Comparison of ENCODE assay signal across 15 mouse cellular contexts in genomic region chr7:25271651-25272444, GRCm38 (mm10). TPM values are rescaled to one million over a fixed set of nuclear protein-coding genes. Genes with fewer than 3 reads are reported as not detected.
DNase-seq lines count a peak whose midpoint lies in the region; ATAC-seq and TF ChIP-seq lines count a peak whose summit lies in the region.
"Had no signal": no experiment of that assay in that cellular context is flagged by ENCODE, and none has a peak within 500 bp of the region (broad histone marks: within the 10 kb centered on the region; RNA-seq: fewer than 3 reads in every experiment).

No protein-coding gene starts in this region.

- no peak for TF ChIP-seq CTCF in liver, postnatal 0 days (IDR thresholded peaks at IDR 0.05; ENCODE audit: low read depth)

- peaks cover 29% of the 10 kb centered on the region for H3K36me3 ChIP-seq in kidney, embryonic 14.5 days (ENCODE audit: control insufficient read depth, insufficient read depth, low read length)
- peaks cover 20% of the 10 kb centered on the region for H3K36me3 ChIP-seq in liver, postnatal 0 days (replicated peaks; ENCODE audit: insufficient read depth, low read length)

- no peak for DNase-seq in kidney, adult 8-10 months
- DNase-seq in spleen, postnatal 10 days (ENCODE audit: low spot score in 2 of 2), result peak; percentile 14 to 23
- DNase-seq in spleen, postnatal 36 days (ENCODE audit: low spot score in 2 of 2), result no peak
- DNase-seq in cerebellum, adult 9-11 months, result peak; percentile 67
- DNase-seq in liver, postnatal 0 days, result peak; percentile 15
- no peak for DNase-seq in adrenal gland, postnatal 4 days (ENCODE audit: low spot score in 2 of 2)
- DNase-seq: gastrocnemius, postnatal 25 days had no signal

- H3K4me2 ChIP-seq in kidney, embryonic 14.5 days (replicated peaks; ENCODE audit: low read depth, low read length), result no peak overlapping the region
- H3K4me2 ChIP-seq in liver, postnatal 0 days (ENCODE audit: low read depth, low read length), result no peak overlapping the region
- H3K4me2 ChIP-seq: limb, embryonic 15.5 days; stomach, embryonic 15.5 days had no signal

- no peaks in the 10 kb centered on the region for H3K27me3 ChIP-seq in kidney, embryonic 14.5 days (ENCODE audit: control insufficient read depth, insufficient read depth, low read length)
- H3K27me3 ChIP-seq in liver, postnatal 0 days (ENCODE audit: insufficient read depth, low read length), result no peaks in the 10 kb centered on the region
- H3K27me3 ChIP-seq: limb, embryonic 15.5 days; stomach, embryonic 15.5 days had no signal

- no peak for TF ChIP-seq EP300 in liver, postnatal 0 days (IDR thresholded peaks at IDR 0.05; ENCODE audit: low read depth)

- H3K4me1 ChIP-seq in kidney, embryonic 14.5 days (ENCODE audit: control insufficient read depth, insufficient read depth, low read length), result peaks cover 26% of the 10 kb centered on the region
- H3K4me1 ChIP-seq in liver, postnatal 0 days (ENCODE audit: insufficient read depth), result peaks cover 48% of the 10 kb centered on the region

- no peaks in the 10 kb centered on the region for H3K9me3 ChIP-seq in kidney, embryonic 14.5 days (ENCODE audit: control insufficient read depth, low read length)
- H3K9me3 ChIP-seq in liver, postnatal 0 days (ENCODE audit: low read length), result no peaks in the 10 kb centered on the region
- H3K9me3 ChIP-seq: limb, embryonic 15.5 days; stomach, embryonic 15.5 days had no signal

- no peak overlapping the region for H3K27ac ChIP-seq in kidney, embryonic 14.5 days (ENCODE audit: low read depth, low read length)
- no peak overlapping the region for H3K27ac ChIP-seq in liver, postnatal 0 days (ENCODE audit: low read depth)
- H3K27ac ChIP-seq: limb, embryonic 15.5 days; stomach, embryonic 15.5 days had no signal

- H3K4me3 ChIP-seq in kidney, embryonic 14.5 days (ENCODE audit: low read length), result no peak overlapping the region
- no peak overlapping the region for H3K4me3 ChIP-seq in liver, postnatal 0 days (ENCODE audit: low read depth, low read length)
- H3K4me3 ChIP-seq: limb, embryonic 15.5 days; stomach, embryonic 15.5 days had no signal

- ATAC-seq in kidney, embryonic 14.5 days (ENCODE audit: low FRiP score, low TSS enrichment), result no peak
- no peak for ATAC-seq in liver, postnatal 0 days
- no peak for ATAC-seq in activated CD4-positive, CD25-positive, alpha-beta regulatory T cell, adult 4 months
- ATAC-seq: intestine, postnatal 0 days had no signal

- WGBS in kidney, embryonic 14.5 days, result 88% methylated on average over 30 of the region's 30 CpGs
- 95% methylated on average over 28 of the region's 30 CpGs for WGBS in liver, postnatal 0 days (ENCODE audit: insufficient replicate concordance)

- H3K9ac ChIP-seq in kidney, embryonic 14.5 days (ENCODE audit: low read depth, low read length), result peak overlapping the region; percentile 2; the same call in 1 of the 2 replicates
- no peak overlapping the region for H3K9ac ChIP-seq in liver, postnatal 0 days (replicated peaks)
- H3K9ac ChIP-seq: limb, embryonic 15.5 days; stomach, embryonic 15.5 days had no signal

RNA-seq across cellular contexts. Expression of gene Cic, which starts 4.3 kb away (rescaled TPM):
- 36.0 and 47.2 TPM in 2 replicates for polyA plus RNA-seq in kidney, embryonic 14.5 days (2014; fragmentation: Nextera tagmentation; extraction: Ambion mirVana)
- polyA plus RNA-seq in liver, postnatal 0 days (2015; fragmentation: Nextera tagmentation; extraction: Ambion mirVana), result 8.9 and 9.7 TPM in 2 replicates
- 100 to 1,000 TPM; 162 to 174 TPM for total RNA-seq in adrenal gland, postnatal 4 days (2021)
- polyA plus RNA-seq in activated CD4-positive, CD25-positive, alpha-beta regulatory T cell, adult 4 months (2017; shearing (Covaris generic)), result 10 to 100 TPM; 23.2 to 26.0 TPM

RNA-seq across cellular contexts. Expression of gene Erf, which starts 21.3 kb away (rescaled TPM):
- polyA plus RNA-seq in kidney, embryonic 14.5 days (2014; fragmentation: Nextera tagmentation; extraction: Ambion mirVana), result 22.4 and 28.8 TPM in 2 replicates
- 4.6 and 5.2 TPM in 2 replicates for polyA plus RNA-seq in liver, postnatal 0 days (2015; fragmentation: Nextera tagmentation; extraction: Ambion mirVana)
- 10 to 100 TPM; 47.5 to 50.4 TPM for total RNA-seq in adrenal gland, postnatal 4 days (2021)
- polyA plus RNA-seq in activated CD4-positive, CD25-positive, alpha-beta regulatory T cell, adult 4 months (2017; shearing (Covaris generic)), result under 1 TPM; 0.28 to 0.38 TPM

RNA-seq across cellular contexts. Expression of gene Pafah1b3, which starts 25.9 kb away (rescaled TPM):
- polyA plus RNA-seq in kidney, embryonic 14.5 days (2014; fragmentation: Nextera tagmentation; extraction: Ambion mirVana), result 199 and 245 TPM in 2 replicates
- 23.4 and 25.4 TPM in 2 replicates for polyA plus RNA-seq in liver, postnatal 0 days (2015; fragmentation: Nextera tagmentation; extraction: Ambion mirVana)
- total RNA-seq in adrenal gland, postnatal 4 days (2021), result 10 to 100 TPM; 62.9 to 70.0 TPM
- 10 to 100 TPM; 16.8 to 30.7 TPM for polyA plus RNA-seq in activated CD4-positive, CD25-positive, alpha-beta regulatory T cell, adult 4 months (2017; shearing (Covaris generic))

RNA-seq across cellular contexts. Expression of gene Prr19, which starts 29.4 kb away (rescaled TPM):
- polyA plus RNA-seq in kidney, embryonic 14.5 days (2014; fragmentation: Nextera tagmentation; extraction: Ambion mirVana), result 0.67 and 0.69 TPM in 2 replicates
- polyA plus RNA-seq in liver, postnatal 0 days (2015; fragmentation: Nextera tagmentation; extraction: Ambion mirVana), result not detected in 2 replicates
- not detected for total RNA-seq in adrenal gland, postnatal 4 days (2021)
- not detected for polyA plus RNA-seq in activated CD4-positive, CD25-positive, alpha-beta regulatory T cell, adult 4 months (2017; shearing (Covaris generic))
- total RNA-seq: adrenal gland, adult 18-20 months; gastrocnemius, postnatal 25 days; left cerebral cortex, adult 18-20 months had no signal
- polyA plus RNA-seq: heart, embryonic 14.5 days had no signal

RNA-seq across cellular contexts. Expression of gene Tmem145, which starts 34.1 kb away (rescaled TPM):
- 0.49 and 0.62 TPM in 2 replicates for polyA plus RNA-seq in kidney, embryonic 14.5 days (2014; fragmentation: Nextera tagmentation; extraction: Ambion mirVana)
- polyA plus RNA-seq in liver, postnatal 0 days (2015; fragmentation: Nextera tagmentation; extraction: Ambion mirVana), result not detected in 2 replicates
- total RNA-seq in adrenal gland, postnatal 4 days (2021), result 1 to 10 TPM; 4.0 to 5.4 TPM
- not detected for polyA plus RNA-seq in activated CD4-positive, CD25-positive, alpha-beta regulatory T cell, adult 4 months (2017; shearing (Covaris generic))
- total RNA-seq: gastrocnemius, postnatal 25 days had no signal

Comparison
In these comparisons a context has a peak if more than half of its experiments do, and no peak if none do; other contexts are left out.
1. DNase-seq: peak in spleen, postnatal 10 days (2 of 2), cerebellum, adult 9-11 months (single experiment) and liver, postnatal 0 days (single experiment); none in kidney, adult 8-10 months (0 of 2), spleen, postnatal 36 days (0 of 2) and adrenal gland, postnatal 4 days (0 of 2).